In genomic region chr10:95794706-95795105, GRCm38 (mm10) we compare ENCODE assay signal across 18 mouse cellular contexts. TPM values are rescaled to one million over a fixed set of nuclear protein-coding genes. Genes with fewer than 3 reads are reported as not detected.
"Had no signal": no experiment of that assay in that cellular context is flagged by ENCODE, and none has a peak within 500 bp of the region (broad histone marks: within the 10 kb centered on the region; RNA-seq: fewer than 3 reads in every experiment).

No protein-coding gene starts in this region.

- H3K4me3 ChIP-seq: limb, embryonic 13.5 days; megakaryocyte, embryonic 14.5 days; midbrain, embryonic 12.5 days; neural tube, embryonic 13.5 days had no signal

- H3K9ac ChIP-seq: limb, embryonic 13.5 days; liver, embryonic 14.5 days; lung, embryonic 14.5 days; midbrain, embryonic 12.5 days; neural tube, embryonic 13.5 days had no signal

- H3K27me3 ChIP-seq: limb, embryonic 13.5 days; midbrain, embryonic 12.5 days; neural tube, embryonic 13.5 days had no signal

- H3K27ac ChIP-seq: limb, embryonic 13.5 days; liver, embryonic 14.5 days; macrophage; midbrain, embryonic 12.5 days; neural tube, embryonic 13.5 days; stomach, postnatal 0 days had no signal

- H3K4me2 ChIP-seq: limb, embryonic 13.5 days; lung, embryonic 14.5 days; midbrain, embryonic 12.5 days; neural tube, embryonic 13.5 days had no signal

- H3K9me3 ChIP-seq: limb, embryonic 13.5 days; midbrain, embryonic 12.5 days; neural tube, embryonic 13.5 days had no signal

- H3K4me1 ChIP-seq: limb, embryonic 13.5 days; midbrain, embryonic 12.5 days; neural tube, embryonic 13.5 days had no signal

- H3K36me3 ChIP-seq: limb, embryonic 13.5 days; midbrain, embryonic 12.5 days; neural tube, embryonic 13.5 days had no signal

- DNase-seq: kidney, adult 8-10 months; kidney, postnatal 10 days; left cerebral cortex, postnatal 4 days; lung, embryonic 14.5 days; lung, postnatal 10 days; right cerebral cortex, postnatal 25 days; thymus, postnatal 4 days had no signal

RNA-seq across cellular contexts. Expression of gene Gm33543, which starts 48.0 kb away (rescaled TPM):
- total RNA-seq: layer of hippocampus, adult 8-10 months; layer of hippocampus, postnatal 14 days; left cerebral cortex, postnatal 10 days; left cerebral cortex, postnatal 4 days had no signal
- polyA plus RNA-seq: large intestine, adult 2 months; limb, embryonic 13.5 days; liver, embryonic 14.5 days; lung, embryonic 14.5 days; macrophage; midbrain, embryonic 12.5 days; neural tube, embryonic 13.5 days; stomach, postnatal 0 days had no signal
